In genomic region chr2:141844408-141845175, GRCm38 (mm10) we compare ENCODE assay signal across 12 mouse cellular contexts.
DNase-seq lines count a peak whose midpoint lies in the region; ATAC-seq lines count a peak whose summit lies in the region.
"Had no signal": no experiment of that assay in that cellular context is flagged by ENCODE, and none has a peak within 500 bp of the region (broad histone marks: within the 10 kb centered on the region; RNA-seq: fewer than 3 reads in every experiment).

No protein-coding gene starts in this region.

- peak; percentile 66 for DNase-seq in cerebellum, adult 11 months
- DNase-seq in cerebellum, postnatal 10 days = peak; percentile 53 to 57
- DNase-seq in layer of hippocampus, adult 8-10 months (ENCODE audit: low spot score in 2 of 2) = peak; percentile 53 to 55
- DNase-seq in right cerebral cortex, adult 18-20 months = peak; percentile 69
- no peak for DNase-seq in testis, postnatal 10 days (ENCODE audit: low spot score)
- no peak for DNase-seq in retina, embryonic 14.5 days (ENCODE audit: low spot score)
- DNase-seq: heart, postnatal 14 days had no signal

- no peaks in the 10 kb centered on the region for H3K4me1 ChIP-seq in midbrain, embryonic 16.5 days (ENCODE audit: control insufficient read depth, insufficient read depth, low read length)
- H3K4me1 ChIP-seq: embryonic facial prominence, embryonic 13.5 days; limb, embryonic 12.5 days; lung, embryonic 15.5 days; midbrain, embryonic 15.5 days had no signal

- H3K9me3 ChIP-seq in midbrain, embryonic 16.5 days (replicated peaks; ENCODE audit: control insufficient read depth, low read length, poor library complexity, severe bottlenecking) = no peaks in the 10 kb centered on the region
- H3K9me3 ChIP-seq: embryonic facial prominence, embryonic 13.5 days; limb, embryonic 12.5 days; lung, embryonic 15.5 days; midbrain, embryonic 15.5 days had no signal

- H3K27ac ChIP-seq in midbrain, embryonic 16.5 days (ENCODE audit: low read length) = no peak overlapping the region
- H3K27ac ChIP-seq: embryonic facial prominence, embryonic 13.5 days; limb, embryonic 12.5 days; lung, embryonic 15.5 days; midbrain, embryonic 15.5 days had no signal

- no peak overlapping the region for H3K9ac ChIP-seq in midbrain, embryonic 16.5 days (ENCODE audit: low read depth, low read length)
- H3K9ac ChIP-seq: embryonic facial prominence, embryonic 13.5 days; limb, embryonic 12.5 days; lung, embryonic 15.5 days; midbrain, embryonic 15.5 days had no signal

- 82% methylated on average over 6 of the region's 6 CpGs for WGBS in midbrain, embryonic 16.5 days

- no peaks in the 10 kb centered on the region for H3K27me3 ChIP-seq in midbrain, embryonic 16.5 days (ENCODE audit: control insufficient read depth, insufficient read depth, low read depth, low read length)
- H3K27me3 ChIP-seq: embryonic facial prominence, embryonic 13.5 days; limb, embryonic 12.5 days; lung, embryonic 15.5 days; midbrain, embryonic 15.5 days had no signal

- no peaks in the 10 kb centered on the region for H3K36me3 ChIP-seq in midbrain, embryonic 16.5 days (ENCODE audit: control insufficient read depth, insufficient read depth, low read length)
- H3K36me3 ChIP-seq: embryonic facial prominence, embryonic 13.5 days; limb, embryonic 12.5 days; lung, embryonic 15.5 days; midbrain, embryonic 15.5 days had no signal

- no peak for ATAC-seq in midbrain, embryonic 16.5 days
- ATAC-seq: midbrain, embryonic 15.5 days had no signal

- H3K4me2 ChIP-seq in midbrain, embryonic 16.5 days (ENCODE audit: low read length) = no peak overlapping the region
- H3K4me2 ChIP-seq: embryonic facial prominence, embryonic 13.5 days; limb, embryonic 12.5 days; lung, embryonic 15.5 days; midbrain, embryonic 15.5 days had no signal

- no peak overlapping the region for H3K4me3 ChIP-seq in midbrain, embryonic 16.5 days (ENCODE audit: low read depth, low read length)
- H3K4me3 ChIP-seq: embryonic facial prominence, embryonic 13.5 days; limb, embryonic 12.5 days; lung, embryonic 15.5 days; midbrain, embryonic 15.5 days had no signal

Comparison
In these comparisons a context has a peak if more than half of its experiments do, and no peak if none do; other contexts are left out.
1. DNase-seq: peak in cerebellum, adult 11 months (single experiment), cerebellum, postnatal 10 days (2 of 2), layer of hippocampus, adult 8-10 months (2 of 2) and right cerebral cortex, adult 18-20 months (single experiment); none in testis, postnatal 10 days (single experiment) and retina, embryonic 14.5 days (single experiment).